In genomic region chr10:40103790-40104189, GRCm38 (mm10) we compare ENCODE assay signal across 10 mouse cellular contexts. TPM values are rescaled to one million over a fixed set of nuclear protein-coding genes. Genes with fewer than 3 reads are reported as not detected.
A peak's percentile ranks its signal among the peaks of the same experiment; 100 is the strongest.
DNase-seq lines count a peak whose midpoint lies in the region; ATAC-seq and TF ChIP-seq lines count a peak whose summit lies in the region.
"Had no signal": no experiment of that assay in that cellular context is flagged by ENCODE, and none has a peak within 500 bp of the region (broad histone marks: within the 10 kb centered on the region; RNA-seq: fewer than 3 reads in every experiment).

No protein-coding gene starts in this region.

- no peaks in the 10 kb centered on the region for H3K4me1 ChIP-seq in midbrain, postnatal 0 days (ENCODE audit: insufficient read depth, low read length)
- H3K4me1 ChIP-seq in midbrain, embryonic 11.5 days (ENCODE audit: control insufficient read depth, insufficient read depth, low read length): no peaks in the 10 kb centered on the region
- H3K4me1 ChIP-seq: hindbrain, embryonic 10.5 days had no signal

- 63% methylated on average over 5 of the region's 5 CpGs for WGBS in midbrain, postnatal 0 days
- 88% methylated on average over 5 of the region's 5 CpGs for WGBS in midbrain, embryonic 11.5 days

- DNase-seq in heart, adult 9 months (ENCODE audit: low spot score in 2 of 2): peak; percentile 38 to 65
- DNase-seq in heart, postnatal 25 days (ENCODE audit: low spot score): no peak
- peak; percentile 29 for DNase-seq in midbrain, postnatal 0 days (ENCODE audit: low spot score)
- DNase-seq in midbrain, embryonic 11.5 days (ENCODE audit: low spot score, missing footprints): no peak
- peak; percentile 77 for DNase-seq in cerebellum, adult 9-11 months
- peak; percentile 61 for DNase-seq in lung, postnatal 36 days
- DNase-seq in layer of hippocampus, adult 8-10 months (ENCODE audit: low spot score in 2 of 2): no peak

- H3K27ac ChIP-seq in midbrain, postnatal 0 days (ENCODE audit: low read depth, low read length): 0 out of 2 replicates have a peak overlapping the region, but pooled peaks have one; percentile 26
- no peak overlapping the region for H3K27ac ChIP-seq in midbrain, embryonic 11.5 days (ENCODE audit: low read depth, low read length)
- H3K27ac ChIP-seq: hindbrain, embryonic 10.5 days; limb, embryonic 13.5 days had no signal

- H3K27me3 ChIP-seq in midbrain, postnatal 0 days (ENCODE audit: insufficient read depth, low read length): no peaks in the 10 kb centered on the region
- H3K27me3 ChIP-seq in midbrain, embryonic 11.5 days (ENCODE audit: control insufficient read depth, insufficient read depth, low read length): no peaks in the 10 kb centered on the region
- H3K27me3 ChIP-seq: limb, embryonic 13.5 days; megakaryocyte, embryonic 14.5 days had no signal

- no peak for ATAC-seq in midbrain, postnatal 0 days (ENCODE audit: low FRiP score)
- no peak for ATAC-seq in midbrain, embryonic 11.5 days (ENCODE audit: low FRiP score)

- no peaks in the 10 kb centered on the region for H3K9me3 ChIP-seq in midbrain, postnatal 0 days (ENCODE audit: low read length)
- no peaks in the 10 kb centered on the region for H3K9me3 ChIP-seq in midbrain, embryonic 11.5 days (ENCODE audit: control insufficient read depth, low read length)
- H3K9me3 ChIP-seq: hindbrain, embryonic 10.5 days; limb, embryonic 13.5 days; megakaryocyte, embryonic 14.5 days had no signal

- no peak overlapping the region for H3K4me2 ChIP-seq in midbrain, postnatal 0 days (ENCODE audit: low read depth, low read length, poor library complexity, severe bottlenecking)
- no peak overlapping the region for H3K4me2 ChIP-seq in midbrain, embryonic 11.5 days
- H3K4me2 ChIP-seq: limb, embryonic 13.5 days had no signal

- intact Hi-C loops in heart, postnatal 25 days (cut with DNase I): no loop called here

- no peak for TF ChIP-seq CTCF in midbrain, postnatal 0 days (IDR thresholded peaks at IDR 0.05)

- H3K9ac ChIP-seq in midbrain, postnatal 0 days (replicated peaks; ENCODE audit: low read length, poor library complexity, severe bottlenecking): no peak overlapping the region
- no peak overlapping the region for H3K9ac ChIP-seq in midbrain, embryonic 11.5 days (ENCODE audit: low read length)
- H3K9ac ChIP-seq: limb, embryonic 13.5 days had no signal

- H3K36me3 ChIP-seq in midbrain, postnatal 0 days (ENCODE audit: insufficient read depth, low read length): no peaks in the 10 kb centered on the region
- no peaks in the 10 kb centered on the region for H3K36me3 ChIP-seq in midbrain, embryonic 11.5 days (ENCODE audit: control insufficient read depth, insufficient read depth, low read length)
- H3K36me3 ChIP-seq: hindbrain, embryonic 10.5 days; limb, embryonic 13.5 days had no signal

- no peak overlapping the region for H3K4me3 ChIP-seq in midbrain, postnatal 0 days (ENCODE audit: low read depth, low read length)
- H3K4me3 ChIP-seq in midbrain, embryonic 11.5 days (ENCODE audit: low read depth, low read length): no peak overlapping the region
- H3K4me3 ChIP-seq: hindbrain, embryonic 10.5 days; limb, embryonic 13.5 days had no signal

RNA-seq across cellular contexts. Expression of gene Slc16a10, which starts 38.3 kb away (rescaled TPM):
- 10 to 100 TPM; 23.0 to 25.2 TPM for total RNA-seq in heart, postnatal 25 days (2021)
- 2.1 and 2.2 TPM in 2 replicates for total RNA-seq in midbrain, postnatal 0 days (2014; rRNA removed)
- polyA plus RNA-seq in midbrain, postnatal 0 days (2015; fragmentation: Nextera tagmentation; extraction: Ambion mirVana): 2.0 and 2.2 TPM in 2 replicates
- polyA plus RNA-seq in midbrain, embryonic 11.5 days (2014; fragmentation: Nextera tagmentation; extraction: Ambion mirVana): 3.5 and 4.6 TPM in 2 replicates
- 1 to 10 TPM; 3.9 to 5.0 (median 4.3) TPM for total RNA-seq in layer of hippocampus, adult 8-10 months (2022)

Comparison
In these comparisons a context has a peak if more than half of its experiments do, and no peak if none do; other contexts are left out.
1. DNase-seq: peak in heart, adult 9 months (2 of 2), midbrain, postnatal 0 days (single experiment), cerebellum, adult 9-11 months (single experiment) and lung, postnatal 36 days (single experiment); none in heart, postnatal 25 days (single experiment), midbrain, embryonic 11.5 days (single experiment) and layer of hippocampus, adult 8-10 months (0 of 2).